21 mouse cellular contexts compared by ENCODE assay signal in the genomic region with DNA sequence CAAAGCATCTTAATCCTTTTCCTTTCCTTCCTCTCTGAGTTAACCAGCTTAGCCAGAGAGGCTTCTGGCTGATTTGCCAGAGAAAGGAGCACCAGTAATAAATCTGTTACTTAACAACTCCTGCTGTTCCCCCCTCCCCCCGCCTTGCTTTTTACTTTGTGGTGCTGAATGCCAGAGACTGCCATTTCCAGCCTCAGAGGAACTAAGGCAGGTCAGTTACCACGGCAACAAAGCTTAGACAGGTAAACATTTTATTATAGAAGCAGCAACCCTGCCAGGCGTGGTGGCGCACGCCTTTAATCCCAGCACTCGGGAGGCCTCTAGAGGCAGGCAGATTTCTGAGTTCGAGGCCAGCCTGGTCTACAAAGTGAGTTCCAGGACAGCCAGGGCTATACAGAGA. TPM values are rescaled to one million over a fixed set of nuclear protein-coding genes. Genes with fewer than 3 reads are reported as not detected.
DNase-seq lines count a peak whose midpoint lies in the region; ATAC-seq lines count a peak whose summit lies in the region.
"Had no signal": no experiment of that assay in that cellular context is flagged by ENCODE, and none has a peak within 500 bp of the region (broad histone marks: within the 10 kb centered on the region; RNA-seq: fewer than 3 reads in every experiment).

No protein-coding gene starts in this region.

- no peak overlapping the region for H3K9ac ChIP-seq in neural tube, embryonic 12.5 days
- no peak overlapping the region for H3K9ac ChIP-seq in neural tube, embryonic 15.5 days (replicated peaks)
- H3K9ac ChIP-seq: embryonic facial prominence, embryonic 15.5 days; limb, embryonic 15.5 days; liver, postnatal 0 days; midbrain, embryonic 12.5 days had no signal

- H3K27ac ChIP-seq in neural tube, embryonic 12.5 days = no peak overlapping the region
- no peak overlapping the region for H3K27ac ChIP-seq in neural tube, embryonic 15.5 days (replicated peaks)
- H3K27ac ChIP-seq: embryonic facial prominence, embryonic 15.5 days; left cerebral cortex, adult 2 months; limb, embryonic 15.5 days; midbrain, embryonic 12.5 days had no signal

- H3K4me2 ChIP-seq in neural tube, embryonic 12.5 days (replicated peaks) = no peak overlapping the region
- H3K4me2 ChIP-seq in neural tube, embryonic 15.5 days = no peak overlapping the region
- H3K4me2 ChIP-seq: embryonic facial prominence, embryonic 15.5 days; heart, embryonic 11.5 days; limb, embryonic 15.5 days; midbrain, embryonic 12.5 days had no signal

- no peaks in the 10 kb centered on the region for H3K9me3 ChIP-seq in neural tube, embryonic 12.5 days
- H3K9me3 ChIP-seq in neural tube, embryonic 15.5 days (replicated peaks) = no peaks in the 10 kb centered on the region
- H3K9me3 ChIP-seq: embryonic facial prominence, embryonic 15.5 days; limb, embryonic 15.5 days; midbrain, embryonic 12.5 days had no signal

- 0 out of 2 replicates have a peak, but pooled peaks have one; percentile 50 for ATAC-seq in neural tube, embryonic 12.5 days (ENCODE audit: low FRiP score, low read depth)
- ATAC-seq in neural tube, embryonic 15.5 days (ENCODE audit: low FRiP score) = no peak
- ATAC-seq: liver, postnatal 0 days had no signal

- intact Hi-C loops in heart, postnatal 36 days (cut with DNase I) = no loop called here

- H3K27me3 ChIP-seq in neural tube, embryonic 12.5 days (replicated peaks) = no peaks in the 10 kb centered on the region
- no peaks in the 10 kb centered on the region for H3K27me3 ChIP-seq in neural tube, embryonic 15.5 days (replicated peaks)
- H3K27me3 ChIP-seq: embryonic facial prominence, embryonic 15.5 days; limb, embryonic 15.5 days; midbrain, embryonic 12.5 days had no signal

- WGBS in neural tube, embryonic 12.5 days = 39% methylated on average over 7 of the region's 7 CpGs
- WGBS in neural tube, embryonic 15.5 days = 24% methylated on average over 7 of the region's 7 CpGs

- H3K4me3 ChIP-seq in neural tube, embryonic 12.5 days = no peak overlapping the region
- no peak overlapping the region for H3K4me3 ChIP-seq in neural tube, embryonic 15.5 days (replicated peaks)
- H3K4me3 ChIP-seq: embryonic facial prominence, embryonic 15.5 days; left cerebral cortex, adult 2 months; limb, embryonic 15.5 days; midbrain, embryonic 12.5 days had no signal

- no peaks in the 10 kb centered on the region for H3K36me3 ChIP-seq in neural tube, embryonic 12.5 days
- H3K36me3 ChIP-seq in neural tube, embryonic 15.5 days = no peaks in the 10 kb centered on the region
- H3K36me3 ChIP-seq: embryonic facial prominence, embryonic 15.5 days; limb, embryonic 15.5 days; midbrain, embryonic 12.5 days had no signal

- peak; percentile 85 for DNase-seq in heart, adult 11 months
- no peak for DNase-seq in heart, postnatal 36 days
- DNase-seq in brain, adult 2 months (ENCODE audit: low read depth, low spot score) = peak; percentile 34
- peak; percentile 5 for DNase-seq in yolk sac, embryonic 10.5 days (ENCODE audit: low spot score)
- DNase-seq in c-Kit-positive CD71-positive TER-119-positive erythroid progenitor cells, embryonic 14.5 days (ENCODE audit: low spot score) = no peak
- DNase-seq: adrenal gland, postnatal 14 days; cerebellum, postnatal 14 days; gastrocnemius, postnatal 25 days; liver, postnatal 0 days; lung, postnatal 36 days had no signal

- 0 out of 2 replicates have a peak, but pooled peaks cover 6% of the 10 kb centered on the region for H3K4me1 ChIP-seq in neural tube, embryonic 12.5 days
- no peaks in the 10 kb centered on the region for H3K4me1 ChIP-seq in neural tube, embryonic 15.5 days
- H3K4me1 ChIP-seq: embryonic facial prominence, embryonic 15.5 days; limb, embryonic 15.5 days; midbrain, embryonic 12.5 days had no signal

RNA-seq across cellular contexts. Expression of gene Cks1brt, which starts 24.2 kb away (rescaled TPM):
- not detected for total RNA-seq in heart, postnatal 36 days (2021)
- polyA plus RNA-seq in neural tube, embryonic 12.5 days (2016; fragmentation: Nextera tagmentation; extraction: Ambion mirVana) = not detected in 2 replicates
- not detected in 2 replicates for polyA plus RNA-seq in neural tube, embryonic 15.5 days (2015; fragmentation: Nextera tagmentation; extraction: Ambion mirVana)
- total RNA-seq: adrenal gland, postnatal 14 days; gastrocnemius, postnatal 25 days; heart, postnatal 25 days; left cerebral cortex, adult 2 months had no signal
- polyA plus RNA-seq: embryonic facial prominence, embryonic 15.5 days; frontal cortex, adult 2 months; heart, embryonic 11.5 days; intestine, embryonic 14.5 days; kidney, embryonic 14.5 days; limb, embryonic 15.5 days; liver, postnatal 0 days; midbrain, embryonic 12.5 days had no signal

RNA-seq across cellular contexts. Expression of gene Olfr371, which starts 49.9 kb away (rescaled TPM):
- total RNA-seq in heart, postnatal 36 days (2021) = not detected
- polyA plus RNA-seq in neural tube, embryonic 12.5 days (2016; fragmentation: Nextera tagmentation; extraction: Ambion mirVana) = not detected in 2 replicates
- not detected in 2 replicates for polyA plus RNA-seq in neural tube, embryonic 15.5 days (2015; fragmentation: Nextera tagmentation; extraction: Ambion mirVana)
- total RNA-seq: adrenal gland, postnatal 14 days; gastrocnemius, postnatal 25 days; heart, postnatal 25 days; left cerebral cortex, adult 2 months had no signal
- polyA plus RNA-seq: embryonic facial prominence, embryonic 15.5 days; frontal cortex, adult 2 months; heart, embryonic 11.5 days; intestine, embryonic 14.5 days; kidney, embryonic 14.5 days; limb, embryonic 15.5 days; liver, postnatal 0 days; midbrain, embryonic 12.5 days had no signal

RNA-seq across cellular contexts. Expression of gene Zfp791, which starts 53.0 kb away (rescaled TPM):
- 1 to 10 TPM; 2.0 to 2.4 TPM for total RNA-seq in heart, postnatal 36 days (2021)
- 1.4 TPM in 2 replicates for polyA plus RNA-seq in neural tube, embryonic 12.5 days (2016; fragmentation: Nextera tagmentation; extraction: Ambion mirVana)
- polyA plus RNA-seq in neural tube, embryonic 15.5 days (2015; fragmentation: Nextera tagmentation; extraction: Ambion mirVana) = 3.4 and 4.2 TPM in 2 replicates

Comparison
In these comparisons a context has a peak if more than half of its experiments do, and no peak if none do; other contexts are left out.
1. DNase-seq: peak in heart, adult 11 months (single experiment), brain, adult 2 months (single experiment) and yolk sac, embryonic 10.5 days (single experiment); none in heart, postnatal 36 days (0 of 2) and c-Kit-positive CD71-positive TER-119-positive erythroid progenitor cells, embryonic 14.5 days (single experiment).